Mouse (Mus musculus): ENCODE data around the gene Trpc1. TPM values are rescaled to one million over a fixed set of nuclear protein-coding genes. Genes with fewer than 3 reads are reported as not detected.

Trpc1 gene
- total RNA-seq, 2 experiments from 2014 or later = 45.7 to 46.4 TPM

GRCm38 (mm10) chr9:95657941-95658340, 92.2 kb downstream of the Trpc1 start:
- no peak for DNase-seq (ENCODE audit: low spot score in 2 of 2)
- intact Hi-C loops (cut with DNase I) = no loop called here

Other genes with a start within 250 kb of the Trpc1 start
- 10 to 100 TPM; 57.8 to 71.5 TPM for gene U2surp, start 238.4 kb downstream of the Trpc1 start, total RNA-seq (2021)
- gene Paqr9, start 190.7 kb downstream of the Trpc1 start, total RNA-seq (2021) = 10 to 100 TPM; 35.4 to 37.0 TPM
- 1 to 10 TPM; 1.7 to 1.8 TPM for gene Pcolce2, start 112.8 kb downstream of the Trpc1 start, total RNA-seq (2021)
- gene Pls1, start 94.9 kb upstream of the Trpc1 start, total RNA-seq (2021) = 1 to 10 TPM; 8.1 to 9.9 TPM
- 10 to 100 TPM in 1 of 2 experiments, 1 to 10 TPM in 1; 9.2 to 14.7 TPM for gene Atr, start 107.2 kb upstream of the Trpc1 start, total RNA-seq (2021)
- 10 to 100 TPM; 24.6 to 26.1 TPM for gene Xrn1, start 204.4 kb upstream of the Trpc1 start, total RNA-seq (2021)

Measured in left cerebral cortex, postnatal 36 days (tissue).